Mouse (Mus musculus): Measurements from ENCODE around the gene Ttll12. TPM values are rescaled to one million over a fixed set of nuclear protein-coding genes. Genes with fewer than 3 reads are reported as not detected.

Gene Ttll12
- total and polyA plus RNA-seq, 2 experiments from 2014 or later, result 7.8 to 15.9 TPM

DNA sequence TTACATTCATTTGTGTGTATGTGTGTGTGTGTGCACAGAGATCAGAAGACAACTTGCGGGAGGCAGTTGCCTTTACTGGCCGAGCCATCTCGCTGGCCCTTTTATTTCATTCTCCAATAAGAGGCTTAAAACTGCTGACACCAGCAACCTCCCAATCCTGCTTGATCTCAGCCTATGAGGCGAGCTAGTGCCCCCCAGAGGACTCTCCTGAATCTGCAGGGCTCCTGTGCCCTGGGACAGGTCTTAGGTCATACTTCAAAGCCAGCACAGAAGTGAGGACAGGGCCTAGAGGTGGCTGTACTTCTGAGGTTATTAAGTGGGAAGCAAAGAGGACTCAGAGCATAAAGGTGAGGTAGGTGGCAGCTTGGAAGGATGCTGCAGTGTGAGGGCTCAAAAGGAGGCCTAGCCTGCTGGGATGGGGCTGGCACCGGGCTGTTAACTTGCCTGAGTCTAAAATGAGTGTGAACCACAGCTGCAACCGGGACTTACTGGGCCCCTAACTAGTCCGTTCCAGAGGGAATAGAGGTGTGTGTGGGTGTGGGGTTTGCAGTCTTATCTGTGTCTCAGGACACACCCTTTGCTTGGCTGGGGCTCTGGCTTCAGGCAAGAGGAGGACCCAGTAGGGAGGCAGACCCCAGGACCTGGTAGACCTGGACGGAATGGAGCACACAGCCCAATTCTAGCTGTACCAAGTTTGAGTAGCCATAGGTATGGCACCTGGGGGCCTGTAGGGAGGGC, 11.4 kb downstream of the Ttll12 start:
- 74% methylated on average over 8 of the region's 8 CpGs for WGBS
- H3K36me3 ChIP-seq (replicated peaks; ENCODE audit: control insufficient read depth, insufficient read depth, low read length), result peaks cover 59% of the 10 kb centered on the region
- DNase-seq (ENCODE audit: low spot score) (peak; percentile 32), ATAC-seq (ENCODE audit: insufficient read depth, low read depth) (peak; percentile 67)
- peaks cover 5% of the 10 kb centered on the region; the same call in 1 of the 2 replicates for H3K9me3 ChIP-seq (replicated peaks; ENCODE audit: control insufficient read depth, low read length)
- H3K9ac ChIP-seq (replicated peaks; ENCODE audit: low read depth, low read length), result no peak overlapping the region
- no peak overlapping the region for H3K27ac ChIP-seq (ENCODE audit: low read depth)
- H3K27me3 ChIP-seq (ENCODE audit: control insufficient read depth, insufficient read depth, low read length), result no peaks in the 10 kb centered on the region
- no peaks in the 10 kb centered on the region for H3K4me1 ChIP-seq (ENCODE audit: control insufficient read depth, insufficient read depth)
- H3K4me2 ChIP-seq (ENCODE audit: low read depth, low read length), result no peak overlapping the region
- H3K4me3 ChIP-seq (ENCODE audit: low read depth, low read length), result no peak overlapping the region
- TF ChIP-seq CTCF (IDR thresholded peaks at IDR 0.05; ENCODE audit: low read depth), result peak; percentile 59
- no peak for TF ChIP-seq EP300 (IDR thresholded peaks at IDR 0.05; ENCODE audit: low read depth)

- Histone ChIP-seq H3K4me3 (ENCODE audit: low read depth, low read length) (no peak overlapping the region), H3K4me1 (ENCODE audit: control insufficient read depth, insufficient read depth) (no peaks in the 10 kb centered on the region), H3K9me3 (replicated peaks; ENCODE audit: control insufficient read depth, low read length) (peaks cover 5% of the 10 kb centered on the region; the same call in 1 of the 2 replicates), H3K36me3 (replicated peaks; ENCODE audit: control insufficient read depth, insufficient read depth, low read length) (peaks cover 60% of the 10 kb centered on the region), H3K4me2 (ENCODE audit: low read depth, low read length) (no peak overlapping the region), H3K9ac (replicated peaks; ENCODE audit: low read depth, low read length) (no peak overlapping the region), H3K27me3 (ENCODE audit: control insufficient read depth, insufficient read depth, low read length) (no peaks in the 10 kb centered on the region), H3K27ac (ENCODE audit: low read depth) (no peak overlapping the region)
- no peak for TF ChIP-seq EP300 (IDR thresholded peaks at IDR 0.05; ENCODE audit: low read depth)
- TF ChIP-seq CTCF (IDR thresholded peaks at IDR 0.05; ENCODE audit: low read depth), result no peak
- DNase-seq (ENCODE audit: low spot score) (no peak), ATAC-seq (ENCODE audit: insufficient read depth, low read depth) (no peak)
- 76% methylated on average over 4 of the region's 4 CpGs for WGBS
Observed at GRCm38 (mm10) chr15:83582931-83583330, 12.0 kb downstream of the Ttll12 start.

- H3K9ac ChIP-seq (replicated peaks; ENCODE audit: low read depth, low read length), result no peak overlapping the region
- H3K4me3 ChIP-seq (ENCODE audit: low read depth, low read length), result no peak overlapping the region
- no peak overlapping the region for H3K4me2 ChIP-seq (ENCODE audit: low read depth, low read length)
- H3K36me3 ChIP-seq (replicated peaks; ENCODE audit: control insufficient read depth, insufficient read depth, low read length), result peaks cover 73% of the 10 kb centered on the region
- ATAC-seq (ENCODE audit: insufficient read depth, low read depth), result no peak
- no peak for DNase-seq (ENCODE audit: low spot score)
- TF ChIP-seq CTCF (IDR thresholded peaks at IDR 0.05; ENCODE audit: low read depth) (no peak), EP300 (IDR thresholded peaks at IDR 0.05; ENCODE audit: low read depth) (no peak)
- no peaks in the 10 kb centered on the region for H3K4me1 ChIP-seq (ENCODE audit: control insufficient read depth, insufficient read depth)
- 87% methylated on average over 9 of the region's 9 CpGs for WGBS
- no peak overlapping the region for H3K27ac ChIP-seq (ENCODE audit: low read depth)
- H3K9me3 ChIP-seq (replicated peaks; ENCODE audit: control insufficient read depth, low read length), result no peaks in the 10 kb centered on the region
- no peaks in the 10 kb centered on the region for H3K27me3 ChIP-seq (ENCODE audit: control insufficient read depth, insufficient read depth, low read length)
Observed at GRCm38 (mm10) chr15:83576651-83577050, 18.3 kb downstream of the Ttll12 start.

DNA sequence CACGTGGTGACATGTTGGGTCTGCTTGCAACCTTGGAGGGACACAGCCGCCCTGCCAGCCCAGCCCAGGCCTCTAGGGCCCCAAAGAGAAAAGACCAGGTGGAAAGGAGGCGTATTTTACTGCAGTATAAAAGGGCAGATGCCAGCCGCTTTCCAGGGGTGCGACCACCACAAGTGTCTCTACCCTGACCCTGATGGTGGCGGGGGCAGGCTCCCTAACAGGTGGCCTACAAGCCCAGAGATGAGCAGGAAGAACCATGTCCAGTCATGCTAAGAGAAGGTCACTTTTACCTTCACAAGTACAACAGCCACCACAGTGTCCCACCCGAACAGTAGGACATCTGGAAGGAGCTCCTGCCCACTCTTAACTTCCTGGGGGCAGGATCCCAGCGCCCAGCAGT, 19.4 kb downstream of the Ttll12 start:
- WGBS, result 88% methylated on average over 8 of the region's 8 CpGs
- H3K27me3 ChIP-seq (ENCODE audit: control insufficient read depth, insufficient read depth, low read length), result no peaks in the 10 kb centered on the region
- no peak overlapping the region for H3K4me2 ChIP-seq (ENCODE audit: low read depth, low read length)
- H3K9ac ChIP-seq (replicated peaks; ENCODE audit: low read depth, low read length), result no peak overlapping the region
- ATAC-seq (ENCODE audit: insufficient read depth, low read depth) (no peak), DNase-seq (ENCODE audit: low spot score) (no peak)
- H3K27ac ChIP-seq (ENCODE audit: low read depth), result no peak overlapping the region
- TF ChIP-seq CTCF (IDR thresholded peaks at IDR 0.05; ENCODE audit: low read depth) (no peak), EP300 (IDR thresholded peaks at IDR 0.05; ENCODE audit: low read depth) (no peak)
- H3K4me3 ChIP-seq (ENCODE audit: low read depth, low read length), result no peak overlapping the region
- H3K9me3 ChIP-seq (replicated peaks; ENCODE audit: control insufficient read depth, low read length), result no peaks in the 10 kb centered on the region
- no peaks in the 10 kb centered on the region for H3K4me1 ChIP-seq (ENCODE audit: control insufficient read depth, insufficient read depth)
- peaks cover 65% of the 10 kb centered on the region for H3K36me3 ChIP-seq (replicated peaks; ENCODE audit: control insufficient read depth, insufficient read depth, low read length)

GRCm38 (mm10) chr15:83574731-83575351, 20.1 kb downstream of the Ttll12 start:
- DNase-seq (ENCODE audit: low spot score) (no peak), ATAC-seq (ENCODE audit: insufficient read depth, low read depth) (no peak)
- no peak overlapping the region for H3K4me3 ChIP-seq (ENCODE audit: low read depth, low read length)
- peaks cover 58% of the 10 kb centered on the region for H3K36me3 ChIP-seq (replicated peaks; ENCODE audit: control insufficient read depth, insufficient read depth, low read length)
- no peaks in the 10 kb centered on the region for H3K4me1 ChIP-seq (ENCODE audit: control insufficient read depth, insufficient read depth)
- no peak overlapping the region for H3K9ac ChIP-seq (replicated peaks; ENCODE audit: low read depth, low read length)
- TF ChIP-seq CTCF (IDR thresholded peaks at IDR 0.05; ENCODE audit: low read depth), result no peak
- no peak for TF ChIP-seq EP300 (IDR thresholded peaks at IDR 0.05; ENCODE audit: low read depth)
- H3K27ac ChIP-seq (ENCODE audit: low read depth), result no peak overlapping the region
- 65% methylated on average over 6 of the region's 6 CpGs for WGBS
- H3K4me2 ChIP-seq (ENCODE audit: low read depth, low read length), result no peak overlapping the region
- H3K9me3 ChIP-seq (replicated peaks; ENCODE audit: control insufficient read depth, low read length), result no peaks in the 10 kb centered on the region
- no peaks in the 10 kb centered on the region for H3K27me3 ChIP-seq (ENCODE audit: control insufficient read depth, insufficient read depth, low read length)
